Mouse (Mus musculus) ovary, postnatal 36 days (tissue): ENCODE results near the gene Nphp1.

Experiments used
- DNase-seq: peaks from one replicate; pipeline ENCODE4 v3.0.0; 2022; ENCODE audit warnings: low spot score, mixed read lengths

Gene Nphp1

DNA sequence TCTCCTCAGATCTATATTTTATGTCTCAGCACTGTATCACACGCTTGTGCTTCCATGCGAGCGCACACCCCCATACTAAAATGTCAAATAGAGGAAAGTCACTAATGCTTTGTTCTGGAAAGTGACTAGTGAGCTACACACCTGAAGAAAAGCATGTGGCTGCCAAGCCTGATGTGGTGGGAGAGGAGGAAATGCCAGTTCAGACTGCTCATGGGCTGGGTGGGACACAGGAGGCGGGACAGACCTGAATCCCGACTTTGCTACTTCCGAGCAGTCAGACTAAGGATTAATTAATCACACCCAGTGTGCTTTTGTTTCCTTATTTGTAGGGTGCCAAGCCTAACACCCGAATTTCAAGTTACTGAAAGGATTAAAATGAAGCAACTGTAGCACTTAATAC is 40.4 kb downstream of the Nphp1 start:
- DNase-seq = no peak

DNA sequence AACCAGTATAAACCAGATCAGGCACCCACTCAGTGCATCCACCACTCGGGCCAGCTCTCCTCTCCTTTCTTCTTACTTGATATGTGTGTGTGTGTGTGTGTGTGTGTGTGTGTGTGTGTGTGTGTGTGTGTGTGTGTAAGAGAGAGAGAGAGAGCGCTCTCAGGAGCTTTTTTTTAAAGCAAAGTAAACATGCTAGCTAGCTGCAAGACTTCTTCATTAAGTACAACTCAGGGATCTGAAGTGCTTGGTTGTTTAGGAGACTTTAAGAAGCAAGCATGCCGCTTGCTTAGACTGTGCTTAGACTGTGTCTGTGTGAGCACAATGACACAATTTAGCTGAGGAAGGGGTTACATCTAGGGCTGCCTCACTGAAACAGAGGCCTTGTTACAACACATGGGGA is 46.1 kb downstream of the Nphp1 start:
- DNase-seq = no peak

DNA sequence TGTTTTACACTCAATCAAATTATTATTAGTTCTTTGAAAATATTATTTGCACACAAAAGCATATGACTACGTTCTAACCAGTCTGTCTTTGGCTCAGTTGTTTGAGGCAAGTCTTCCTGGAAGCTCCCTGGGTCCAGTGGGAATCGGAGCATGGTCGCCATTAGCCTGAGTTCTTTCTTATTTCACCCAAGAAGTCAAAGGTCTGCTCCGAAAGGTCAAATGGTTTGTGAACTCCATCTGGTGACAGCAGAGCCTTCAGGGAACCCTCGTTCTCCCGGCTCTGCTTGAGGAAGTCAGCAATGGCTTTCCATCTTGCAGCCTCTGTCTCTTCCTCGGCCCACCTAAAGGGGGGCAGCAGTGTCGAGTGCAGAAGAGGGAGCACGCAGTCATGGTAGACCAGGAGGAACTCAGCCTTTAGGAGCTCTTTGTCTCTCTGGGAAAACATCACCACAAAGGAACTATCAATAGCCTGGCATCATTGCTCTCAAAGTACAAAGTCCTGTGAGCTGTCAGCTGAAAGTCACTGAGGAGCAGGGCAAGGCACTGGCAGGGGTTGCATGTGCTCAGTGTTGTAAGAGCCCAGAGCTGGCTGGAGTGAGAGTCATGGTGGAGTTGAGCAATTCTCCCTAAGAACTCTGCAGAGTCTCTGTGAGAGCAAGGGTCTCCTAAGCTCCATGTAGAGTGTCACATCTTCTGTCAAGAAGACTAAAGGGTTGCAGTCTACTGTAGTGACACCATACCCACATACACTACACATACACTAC is 47.8 kb downstream of the Nphp1 start:
- DNase-seq = no peak

DNA sequence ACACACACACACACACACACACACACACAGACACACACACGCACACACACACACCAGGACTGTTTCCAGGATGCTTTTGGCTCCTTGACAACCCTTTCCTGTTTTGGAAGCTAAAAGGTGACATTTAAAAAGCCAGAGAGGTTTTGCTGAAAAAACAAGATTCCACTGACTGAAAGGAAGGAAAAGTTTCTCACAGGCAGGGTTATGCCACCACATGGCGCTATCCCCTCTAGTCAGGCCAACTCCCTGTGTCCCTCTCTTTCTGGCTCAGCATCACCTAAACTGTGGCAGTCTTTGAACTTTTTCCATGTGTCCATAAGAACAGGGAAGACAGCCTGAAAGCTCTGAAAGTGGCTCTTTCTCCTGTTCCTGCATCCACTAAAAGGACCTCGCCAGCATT is 50.8 kb downstream of the Nphp1 start:
- no peak for DNase-seq

DNA sequence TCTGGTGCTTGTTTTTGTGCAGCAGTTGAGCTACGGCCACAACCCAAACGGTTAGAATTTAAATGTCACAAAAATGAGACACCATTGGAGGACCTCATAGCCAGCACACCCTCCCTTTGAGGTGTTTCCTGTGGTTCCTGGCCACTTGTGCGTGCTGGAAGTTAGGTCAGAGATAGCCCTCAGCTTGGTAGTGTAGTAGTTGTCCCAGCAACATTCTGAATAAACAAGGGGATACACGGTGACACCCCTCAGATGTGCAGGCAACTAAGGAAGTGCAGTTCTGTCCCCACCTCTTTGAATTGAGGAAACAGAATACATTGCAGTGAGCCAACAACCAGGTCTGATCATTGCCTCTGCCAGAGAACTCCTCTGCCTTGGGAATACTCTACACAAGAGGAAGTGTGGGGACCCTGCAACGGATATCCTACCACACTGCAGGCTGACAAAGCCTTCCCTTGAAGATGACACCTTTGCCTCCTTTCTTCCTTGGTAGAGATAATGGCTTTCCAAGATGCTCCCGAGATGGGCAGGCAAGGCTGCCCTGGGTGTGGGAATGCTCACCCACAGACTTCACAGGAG is 52.0 kb downstream of the Nphp1 start:
- DNase-seq = no peak

DNA sequence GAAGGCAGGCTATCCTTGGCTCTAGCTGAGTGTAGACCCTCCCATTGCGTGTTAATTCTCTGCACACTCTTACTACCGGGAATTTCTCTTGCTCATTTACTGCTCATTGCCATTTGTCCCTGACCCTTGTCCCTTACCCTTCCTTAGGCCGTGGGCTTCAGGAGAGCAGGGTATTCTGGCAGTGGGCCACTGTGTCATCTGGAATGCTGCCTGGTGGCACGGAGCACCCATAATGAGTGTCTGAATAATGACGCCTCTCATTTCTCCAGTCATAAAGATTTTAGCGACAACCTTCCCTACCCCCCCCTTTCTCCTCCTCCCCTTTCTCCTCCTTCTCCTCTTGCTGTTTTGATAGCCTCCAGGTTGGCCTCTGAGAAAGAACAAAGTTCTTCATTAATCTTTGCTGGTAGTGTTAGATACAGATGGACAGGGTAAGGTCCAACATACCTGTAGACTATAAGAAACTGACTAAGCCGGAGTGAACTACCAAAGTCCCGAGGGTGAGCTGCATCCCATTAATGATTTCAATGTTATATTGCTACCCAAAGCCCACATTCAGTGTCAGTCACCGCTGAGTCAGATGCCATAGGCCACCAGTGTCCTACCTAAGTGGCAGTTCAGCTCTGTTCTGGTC is 53.1 kb downstream of the Nphp1 start:
- DNase-seq = no peak

DNA sequence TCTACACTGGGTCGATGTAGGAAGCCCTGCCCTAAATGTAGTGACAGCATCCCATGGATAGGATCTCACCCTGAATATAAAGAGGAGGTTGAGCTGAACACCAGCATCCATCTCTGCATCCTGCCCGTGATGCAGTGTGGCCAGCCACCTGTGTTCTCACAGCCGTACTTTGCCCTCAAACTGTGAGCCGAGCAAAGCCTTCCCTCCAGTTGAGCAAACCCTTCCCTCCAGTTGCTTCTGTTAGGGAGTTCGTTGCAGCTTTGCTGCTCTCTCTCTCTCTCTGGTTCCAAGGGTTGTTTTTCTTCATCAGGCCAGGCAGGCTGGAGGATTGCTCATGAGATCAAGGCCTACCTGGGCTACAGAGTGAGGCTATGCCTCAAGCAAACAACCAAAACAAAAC is 53.8 kb downstream of the Nphp1 start:
- no peak for DNase-seq

DNA sequence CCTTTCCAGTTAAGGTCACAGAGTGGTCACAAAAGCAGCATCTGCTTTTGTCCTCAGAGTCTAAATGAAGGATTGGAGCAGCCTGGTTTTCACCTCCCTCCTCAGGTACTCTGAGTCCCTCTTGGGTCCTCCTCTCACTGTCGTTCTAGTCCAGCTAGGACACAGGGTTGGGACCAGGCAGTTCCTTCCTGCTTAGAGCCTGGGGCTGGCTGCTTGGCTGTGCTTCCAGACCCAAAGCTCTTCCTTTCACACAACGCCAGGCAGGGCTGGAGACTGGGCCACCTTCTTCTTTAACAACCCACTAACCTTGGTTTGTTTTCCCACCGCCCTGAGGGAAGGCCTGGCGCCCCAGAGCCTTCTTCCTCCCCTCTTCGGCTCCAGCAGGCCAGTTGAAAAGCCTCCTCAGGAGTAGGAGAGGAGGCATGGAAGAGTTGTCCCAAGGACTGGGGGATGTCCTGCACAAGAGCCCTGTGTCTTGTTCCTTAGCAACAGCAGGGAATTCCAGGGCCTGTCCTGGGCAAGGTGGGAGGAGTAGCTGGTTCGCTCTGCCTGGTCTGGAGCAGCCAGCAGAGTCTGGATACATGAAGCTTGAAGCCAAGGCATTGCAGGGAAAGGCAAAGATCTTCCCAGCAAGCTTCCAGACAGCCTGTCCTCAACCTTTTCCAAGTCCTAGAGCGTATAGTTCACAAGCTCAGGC is 58.2 kb downstream of the Nphp1 start:
- DNase-seq = no peak

DNA sequence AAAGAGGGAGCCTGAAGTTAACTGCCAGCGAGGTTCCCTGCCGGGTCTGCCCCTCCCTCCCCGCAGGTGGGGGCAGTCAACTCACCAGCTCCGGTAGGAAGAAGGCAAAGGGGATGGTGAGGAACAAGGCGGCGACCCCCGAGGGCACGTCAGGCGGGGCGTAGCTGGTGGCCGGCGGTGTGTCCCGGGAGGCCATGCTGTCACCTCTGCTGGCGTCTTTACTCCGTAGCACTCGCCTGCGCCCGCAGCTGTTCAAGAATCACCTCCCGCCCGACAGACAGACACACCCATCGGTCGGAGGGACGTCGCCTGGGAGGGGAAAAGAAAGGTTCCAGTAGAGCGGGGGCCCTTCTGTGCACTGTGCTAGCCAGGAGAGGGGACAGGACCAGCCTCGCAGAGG is 59.0 kb downstream of the Nphp1 start, which contains the start of gene Mall:
TSS of gene Mall (minus strand) at position 262 of the 400 bp plus-strand sequence.
- DNase-seq = no peak

DNA sequence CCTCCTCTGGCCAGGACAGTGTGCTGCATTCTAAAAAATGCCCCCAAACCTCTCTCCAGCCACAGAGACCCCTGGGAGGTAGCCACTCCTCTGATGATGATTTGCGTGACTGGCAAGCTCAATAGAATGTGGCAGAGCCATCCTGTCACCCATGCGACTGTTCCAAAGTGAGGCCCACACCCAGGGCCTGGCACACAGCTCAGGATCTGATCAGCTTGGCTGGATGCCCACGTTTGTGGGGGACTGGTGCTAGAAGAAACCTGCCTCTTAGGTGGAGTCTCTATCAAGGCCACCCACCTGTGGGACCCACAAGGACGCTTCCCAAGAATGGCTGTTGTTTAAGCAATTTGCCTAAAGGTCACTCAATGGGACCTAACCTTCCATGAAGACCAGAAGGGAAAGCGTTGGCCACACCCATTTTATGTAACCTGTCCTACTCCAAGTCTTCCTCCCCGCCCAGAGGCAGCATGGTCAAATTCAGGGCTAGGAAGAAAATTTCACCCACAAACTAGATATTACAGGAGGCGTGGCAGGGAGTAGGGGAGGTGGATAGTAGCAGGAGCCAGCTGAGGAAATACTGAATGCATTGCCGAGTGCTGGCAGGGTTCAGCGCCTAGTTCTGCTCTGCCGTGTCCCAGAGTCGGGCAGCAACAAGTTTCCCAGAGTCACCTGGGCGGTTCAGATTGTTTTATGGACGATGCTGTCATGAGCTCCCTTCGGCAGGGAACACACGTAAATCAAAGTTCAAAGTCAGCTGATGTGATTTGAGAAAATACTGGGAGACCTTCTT is 59.8 kb downstream of the Nphp1 start:
- DNase-seq = no peak

DNA sequence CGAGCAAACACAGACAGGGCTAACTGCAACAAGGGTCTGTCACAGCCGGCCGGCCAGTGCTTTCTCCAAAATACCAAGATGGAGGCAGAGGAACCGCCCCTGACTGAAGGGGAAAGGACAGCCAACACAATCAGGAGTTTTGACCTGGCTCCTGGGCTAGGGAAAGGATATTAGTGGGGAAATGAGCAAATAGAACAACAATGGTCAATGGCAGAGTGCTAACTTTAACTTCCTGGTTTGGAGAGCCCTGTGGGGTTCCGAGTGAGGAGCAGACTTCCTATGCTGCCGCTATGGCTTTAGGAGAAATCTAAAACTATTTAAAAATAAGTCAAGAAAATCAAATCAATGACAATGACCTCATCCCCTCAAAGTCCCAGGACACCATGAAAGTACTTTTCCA is 60.6 kb downstream of the Nphp1 start:
- DNase-seq = no peak

DNA sequence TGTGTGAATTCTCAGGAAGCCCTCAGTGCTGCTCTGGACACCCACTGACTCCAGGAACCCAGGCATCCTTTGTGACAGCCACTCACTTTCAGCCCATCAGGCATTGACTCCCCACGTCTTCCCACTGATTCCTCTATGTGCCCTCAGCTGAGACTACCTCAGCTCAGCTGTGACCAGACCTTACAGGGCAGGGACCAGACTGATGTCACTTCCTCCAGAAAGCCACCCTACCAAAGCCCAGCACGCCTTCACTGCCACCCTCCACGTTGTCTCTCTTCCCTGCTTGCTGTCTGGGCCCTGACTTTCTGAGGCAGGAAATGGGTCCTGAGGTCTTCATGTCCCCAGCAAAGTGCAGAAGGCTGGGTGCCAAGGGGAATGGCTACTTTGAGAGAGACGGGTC is 65.5 kb downstream of the Nphp1 start:
- no peak for DNase-seq

DNA sequence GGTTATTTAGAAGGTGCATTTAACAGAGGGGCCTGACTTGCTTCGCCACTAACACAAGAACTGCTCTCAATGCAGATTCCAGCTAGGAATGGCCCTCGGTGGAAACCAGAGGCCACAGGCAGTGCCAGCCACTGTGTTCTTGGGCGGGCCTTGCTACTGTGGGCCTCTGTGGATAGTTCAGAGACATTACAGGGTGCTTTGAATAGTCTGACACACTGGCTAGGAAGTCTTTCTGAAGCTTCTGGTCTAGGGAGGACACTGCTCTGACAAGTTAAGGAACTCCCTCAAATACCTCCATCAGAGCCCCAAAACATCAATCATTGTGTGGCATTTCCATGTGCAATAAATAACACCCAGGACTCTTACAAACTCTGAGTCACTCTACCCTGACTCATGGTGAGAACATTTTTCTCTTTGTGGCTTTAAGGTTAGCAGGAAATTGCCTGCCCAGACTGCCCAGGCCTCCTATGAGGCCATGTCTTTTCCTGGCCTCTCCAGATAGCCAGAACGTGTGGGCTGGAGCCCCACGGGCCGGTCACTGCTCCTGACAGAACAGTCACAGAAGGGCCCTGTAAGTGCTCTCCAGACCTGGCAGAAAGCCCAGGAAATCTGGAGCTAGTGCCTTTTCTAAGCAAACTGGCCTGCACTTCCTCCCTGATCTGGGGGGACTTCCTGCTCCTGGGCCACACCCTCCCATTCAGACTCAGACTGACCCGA is 66.4 kb downstream of the Nphp1 start:
- DNase-seq = peak; percentile 39

DNA sequence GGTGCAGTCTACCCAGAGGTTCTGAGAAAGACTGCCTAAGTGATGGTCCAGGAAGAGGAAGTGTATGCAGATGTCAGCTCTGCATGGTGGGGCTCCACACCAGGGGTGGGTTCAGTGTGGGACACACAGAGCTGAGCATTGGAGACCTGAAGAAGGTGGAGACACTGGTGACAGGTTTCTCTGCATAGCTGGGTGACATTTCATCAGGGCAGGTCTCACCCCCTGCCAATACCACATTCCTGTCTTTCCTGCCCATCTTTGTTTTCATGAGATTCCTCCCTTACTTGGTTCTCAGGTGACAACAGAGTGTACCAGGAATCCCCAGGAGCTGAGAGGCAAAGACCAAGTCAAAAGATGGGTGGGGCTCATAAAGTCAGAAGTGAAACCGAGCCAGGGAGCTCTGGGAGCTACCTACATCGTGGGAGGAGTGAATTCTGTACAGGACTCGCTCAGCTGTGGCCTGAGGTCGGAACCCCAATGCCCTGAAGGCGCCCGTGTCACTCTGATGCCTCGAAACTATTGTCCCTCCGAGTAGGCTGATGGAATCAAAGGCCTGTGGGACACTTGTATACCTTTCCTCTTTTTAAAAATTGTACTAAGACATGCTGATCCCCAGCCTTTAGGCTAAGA is 69.7 kb downstream of the Nphp1 start:
- no peak for DNase-seq

DNA sequence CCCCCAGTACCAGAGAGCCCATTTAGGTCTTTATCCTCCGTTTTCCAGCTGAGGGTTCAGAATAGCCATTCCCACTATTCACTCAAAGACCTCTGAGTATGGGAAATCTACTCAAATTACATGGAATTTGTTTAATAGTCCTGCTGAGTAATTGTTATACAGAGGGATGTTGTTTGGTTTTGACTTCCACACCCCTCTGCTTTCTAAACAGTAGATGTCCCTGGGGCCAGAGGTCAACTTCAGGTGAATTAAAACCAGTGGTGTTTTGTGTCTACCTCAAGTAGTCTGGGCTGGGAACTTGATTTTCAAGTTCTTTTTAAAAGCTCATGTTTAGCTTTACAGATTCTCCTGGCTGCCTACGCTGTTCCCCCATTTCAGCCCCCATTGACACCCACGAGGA is 74.0 kb downstream of the Nphp1 start:
- DNase-seq = no peak

DNA sequence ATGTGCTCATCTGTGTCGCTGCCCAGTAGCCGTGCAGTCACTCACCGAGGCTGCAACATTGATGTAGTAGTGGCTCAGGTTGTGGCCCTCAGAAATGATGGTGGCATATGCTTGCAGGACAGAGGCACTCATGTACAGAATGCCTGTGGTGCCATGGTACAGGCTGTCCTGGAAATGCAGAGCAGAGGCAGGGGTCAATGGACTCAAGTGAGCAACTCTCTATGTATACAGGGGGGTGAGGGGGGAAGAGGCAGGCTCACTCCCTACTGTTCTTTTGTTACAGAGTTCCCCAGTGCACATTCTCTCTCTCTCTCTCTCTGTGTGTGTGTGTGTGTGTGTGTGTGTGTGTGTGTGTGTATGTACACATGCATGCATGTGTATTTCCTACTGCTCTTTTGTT is 79.9 kb downstream of the Nphp1 start:
- no peak for DNase-seq

DNA sequence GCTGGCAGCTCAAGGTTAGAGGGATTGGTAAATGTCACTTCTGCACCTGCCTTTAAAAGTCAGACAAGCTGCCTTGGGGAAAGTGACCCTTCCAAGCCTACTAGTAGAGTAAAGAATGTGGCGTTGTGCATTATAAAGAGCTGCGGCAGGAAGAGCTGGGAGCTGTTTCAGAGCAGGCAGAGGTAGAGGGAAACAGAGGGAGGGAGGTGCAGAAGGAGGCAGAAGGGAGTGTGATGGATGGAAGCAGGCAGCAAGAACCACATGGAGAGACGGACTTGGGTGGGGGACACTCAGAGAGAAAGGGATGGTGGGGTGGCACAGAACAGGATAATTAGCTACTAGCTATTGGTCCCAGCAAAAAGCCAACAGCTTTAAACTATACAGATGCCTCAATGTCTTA is 80.6 kb downstream of the Nphp1 start:
- no peak for DNase-seq

DNA sequence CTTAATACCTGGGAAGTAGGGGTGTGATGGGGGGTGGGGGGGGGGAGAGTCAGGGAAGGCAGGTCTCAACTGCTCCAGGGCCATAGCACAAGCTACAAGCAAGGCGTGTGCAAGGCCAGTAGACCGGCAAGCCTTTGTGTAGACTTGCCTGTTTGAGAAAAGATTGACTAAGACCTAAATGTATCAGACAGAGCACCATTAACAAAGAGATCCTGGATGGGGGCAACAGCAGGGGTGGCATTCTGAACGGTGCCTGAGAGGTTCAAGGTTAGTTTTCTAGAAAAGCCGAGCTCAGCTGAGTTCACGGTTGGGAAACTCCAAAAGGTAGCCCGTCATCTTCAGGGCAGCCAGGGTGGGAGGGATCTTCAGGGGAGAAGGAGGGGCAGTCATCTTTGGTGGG is 83.4 kb downstream of the Nphp1 start:
- no peak for DNase-seq
